Mouse (Mus musculus): Measurements from ENCODE around the gene Pigu. TPM values are rescaled to one million over a fixed set of nuclear protein-coding genes. Genes with fewer than 3 reads are reported as not detected.

Gene Pigu
- total and polyA plus RNA-seq, 3 experiments = 30.1 to 59.0 TPM; not detected in 1

- Histone ChIP-seq H3K27me3 (ENCODE audit: control insufficient read depth in 1 of 2, insufficient read depth in 2 of 2, low read length in 2 of 2) (no peaks in the 10 kb centered on the region), H3K4me3 (ENCODE audit: control insufficient read depth in 1 of 2, insufficient read depth in 1 of 2, low read depth in 2 of 2, low read length in 2 of 2) (no peak overlapping the region), H3K27ac (ENCODE audit: control insufficient read depth, low read depth, low read length) (no peak overlapping the region), H3K79me2 (ENCODE audit: control insufficient read depth, insufficient read depth, low read length, poor library complexity) (no peaks in the 10 kb centered on the region), H3K9me3 (replicated peaks; ENCODE audit: insufficient read depth, low read length) (no peaks in the 10 kb centered on the region), H3K9ac (ENCODE audit: control insufficient read depth, low read depth, low read length, poor library complexity, severe bottlenecking) (no peak overlapping the region), H3K4me1 (ENCODE audit: control insufficient read depth in 1 of 2, insufficient read depth in 2 of 2, low read length in 2 of 2) (no peaks in the 10 kb centered on the region), H3K36me3 (ENCODE audit: control insufficient read depth in 1 of 2, insufficient read depth in 2 of 2, low read length in 2 of 2) (no peaks in the 10 kb centered on the region)
- peak; percentile 76 for DNase-seq (ENCODE audit: low read depth, low spot score)
- TF ChIP-seq RAD21 (IDR thresholded peaks at IDR 0.05; ENCODE audit: low read depth, low read length) (peak; percentile 69), ELF1 (IDR thresholded peaks at IDR 0.05; ENCODE audit: low read depth, low read length) (no peak), MYB (IDR thresholded peaks at IDR 0.05; ENCODE audit: low read depth, low read length) (no peak), MXI1 (IDR thresholded peaks at IDR 0.05; ENCODE audit: low read depth, low read length) (no peak), MAX (IDR thresholded peaks at IDR 0.05; ENCODE audit: low read length) (no peak), ZMIZ1 (IDR thresholded peaks at IDR 0.05; ENCODE audit: low read depth, low read length) (no peak), CHD1 (IDR thresholded peaks at IDR 0.05; ENCODE audit: low read depth, low read length) (no peak), CTCF (IDR thresholded peaks at IDR 0.05 in 2 of 3, conservative IDR thresholded peaks at IDR 0.05 in 1 of 3; ENCODE audit: control insufficient read depth in 1 of 3, insufficient read depth in 1 of 3, low read depth in 2 of 3, low read length in 3 of 3, poor library complexity in 1 of 3, severe bottlenecking in 1 of 3) (peak; percentile 52 to 92 (median 74)), SMC3 (IDR thresholded peaks at IDR 0.05; ENCODE audit: low read depth, low read length) (peak; percentile 90), USF1 (IDR thresholded peaks at IDR 0.05; ENCODE audit: low read depth, low read length) (no peak), HCFC1 (IDR thresholded peaks at IDR 0.05; ENCODE audit: low read depth, low read length) (no peak), NRF1 (IDR thresholded peaks at IDR 0.05; ENCODE audit: insufficient read depth, low read depth, low read length, poor library complexity, severe bottlenecking) (0 out of 2 replicates have a peak, but pooled peaks have one; percentile 7), ZC3H11A (IDR thresholded peaks at IDR 0.05; ENCODE audit: low read depth, low read length) (peak; percentile 59), MEF2A (IDR thresholded peaks at IDR 0.05; ENCODE audit: extremely low read depth, insufficient replicate concordance, low read depth, low read length, poor library complexity, severe bottlenecking) (no peak)
These were observed 85.3 kb downstream of the Pigu start for GRCm38 (mm10) chr2:155271957-155272356.

DNA sequence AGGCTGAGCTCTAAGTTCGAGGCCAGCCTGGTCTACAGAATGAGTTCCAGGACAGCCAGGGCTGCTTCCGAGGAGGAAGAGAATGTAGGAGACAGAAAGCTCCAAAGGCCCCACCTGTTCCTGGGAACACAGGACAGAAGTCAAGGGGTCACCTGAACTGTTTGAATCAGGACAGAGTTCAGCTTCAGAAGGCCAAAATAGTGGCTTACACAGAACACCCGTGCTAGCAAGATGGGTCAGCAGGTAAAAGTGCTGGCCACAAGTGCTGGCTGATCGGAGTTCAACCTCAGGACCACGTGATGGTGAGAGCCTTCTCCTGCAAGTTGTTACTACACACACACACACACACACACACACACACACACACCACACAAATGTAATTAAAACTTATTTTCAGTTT, 90.3 kb downstream of the Pigu start:
- H3K4me1 ChIP-seq (ENCODE audit: control insufficient read depth in 1 of 2, insufficient read depth in 2 of 2, low read length in 2 of 2) = no peaks in the 10 kb centered on the region

More for the DNA sequence above, 90.3 kb downstream of the Pigu start:
- Histone ChIP-seq H3K9me3 (replicated peaks; ENCODE audit: insufficient read depth, low read length) (no peaks in the 10 kb centered on the region), H3K79me2 (ENCODE audit: control insufficient read depth, insufficient read depth, low read length, poor library complexity) (no peaks in the 10 kb centered on the region), H3K36me3 (ENCODE audit: control insufficient read depth in 1 of 2, insufficient read depth in 2 of 2, low read length in 2 of 2) (no peaks in the 10 kb centered on the region), H3K4me3 (ENCODE audit: control insufficient read depth in 1 of 2, insufficient read depth in 1 of 2, low read depth in 2 of 2, low read length in 2 of 2) (no peak overlapping the region), H3K9ac (ENCODE audit: control insufficient read depth, low read depth, low read length, poor library complexity, severe bottlenecking) (no peak overlapping the region), H3K27ac (ENCODE audit: control insufficient read depth, low read depth, low read length) (no peak overlapping the region), H3K27me3 (ENCODE audit: control insufficient read depth in 1 of 2, insufficient read depth in 2 of 2, low read length in 2 of 2) (no peaks in the 10 kb centered on the region)
- no peak for DNase-seq (ENCODE audit: low read depth, low spot score)
- TF ChIP-seq JUND (IDR thresholded peaks at IDR 0.05; ENCODE audit: low read depth, low read length) = no peak
- no peak for TF ChIP-seq ELF1 (IDR thresholded peaks at IDR 0.05; ENCODE audit: low read depth, low read length)
- no peak for TF ChIP-seq MYC (IDR thresholded peaks at IDR 0.05; ENCODE audit: low read depth, low read length)
- TF ChIP-seq EP300 (IDR thresholded peaks at IDR 0.05; ENCODE audit: low read depth in 1 of 2, low read length in 2 of 2) = no peak

Measured in MEL (cell line).